Mouse (Mus musculus): ENCODE measurements around the gene Crebbp.

DNA sequence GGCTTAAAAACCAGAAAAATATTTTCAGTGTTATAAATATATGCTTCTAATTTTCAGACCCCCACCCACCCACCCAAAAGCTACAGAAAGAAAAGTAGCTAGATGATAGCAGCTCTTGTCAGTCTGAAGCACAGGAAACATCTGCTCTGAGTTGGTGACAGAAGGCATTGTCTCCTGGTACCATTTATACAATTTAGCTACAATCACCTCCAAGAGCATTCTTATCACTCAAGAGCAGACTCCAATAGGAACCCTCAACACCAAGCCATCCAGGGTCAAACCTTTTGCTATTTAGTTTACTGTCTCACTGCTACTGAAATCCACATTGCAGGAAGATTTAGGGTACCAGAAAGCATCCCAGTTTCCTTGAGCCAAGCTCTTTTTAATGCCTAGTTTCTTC is 116.9 kb downstream of the Crebbp start:
- no peak for TF ChIP-seq POLR2A (IDR thresholded peaks at IDR 0.05; ENCODE audit: control insufficient read depth, extremely low read depth, insufficient read depth, low read length, poor library complexity)
- no peak for TF ChIP-seq CTCF (IDR thresholded peaks at IDR 0.05; ENCODE audit: borderline replicate concordance, control insufficient read depth, extremely low read depth, insufficient read depth, low read length, poor library complexity)

Measured in thymus, adult 2 months (tissue).